Mouse (Mus musculus): ENCODE results near the gene Iqch. TPM values are rescaled to one million over a fixed set of nuclear protein-coding genes. Genes with fewer than 3 reads are reported as not detected.

Gene Iqch
- polyA plus RNA-seq, 1 experiment from 2014 or later = 0.04 TPM

DNA sequence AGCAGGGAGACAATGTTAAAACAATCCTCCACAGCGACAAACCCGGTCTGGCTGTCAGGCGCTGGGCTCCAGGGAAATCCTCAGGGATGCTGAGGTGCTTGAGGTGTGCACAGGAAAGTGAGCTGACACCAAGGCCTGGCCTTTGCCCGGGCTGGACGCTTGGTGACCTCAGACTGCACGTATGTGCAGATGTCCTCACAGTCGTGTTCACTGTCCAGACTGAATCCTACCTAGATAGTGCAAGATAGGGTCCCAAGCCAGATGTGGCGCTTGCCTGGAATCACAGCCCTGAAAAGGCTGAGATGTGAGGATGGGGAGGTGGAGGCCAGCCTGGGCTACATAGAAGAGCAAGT lies 202.9 kb downstream of the Iqch start:
- Histone ChIP-seq H3K36me3 (no peaks in the 10 kb centered on the region), H3K27me3 (no peaks in the 10 kb centered on the region), H3K9ac (peak overlapping the region; percentile 77), H3K27ac (peak overlapping the region; percentile 93), H3K9me3 (replicated peaks) (no peaks in the 10 kb centered on the region), H3K4me1 (replicated peaks) (peaks cover 18% of the 10 kb centered on the region), H3K4me3 (peak overlapping the region; percentile 68), H3K4me2 (peak overlapping the region; percentile 89)
- 3% methylated on average over 8 of the region's 8 CpGs for WGBS
- 0 out of 2 replicates have a peak, but pooled peaks have one; percentile 3 for ATAC-seq (replicated peaks; ENCODE audit: insufficient number of reproducible peaks, insufficient read depth, low FRiP score, low read depth)

- Histone ChIP-seq H3K9me3 (replicated peaks) (no peaks in the 10 kb centered on the region), H3K9ac (peak within 1 kb of the TSS; percentile 77), H3K27ac (peak within 1 kb of the TSS; percentile 93), H3K4me2 (peak within 1 kb of the TSS; percentile 89), H3K4me1 (replicated peaks) (peaks cover 18% of the 10 kb centered on the region), H3K27me3 (no peaks in the 10 kb centered on the region), H3K4me3 (peak within 1 kb of the TSS; percentile 68), H3K36me3 (no peaks in the 10 kb centered on the region)
- peak; percentile 99 for ATAC-seq (replicated peaks; ENCODE audit: insufficient number of reproducible peaks, insufficient read depth, low FRiP score, low read depth)
- WGBS = under 1% methylated on average over 74 of the region's 74 CpGs
Measured at GRCm38 (mm10) chr9:63398611-63399462, 203.5 kb downstream of the Iqch start, which contains the start of gene 2300009A05Rik. TSS of gene 2300009A05Rik (minus strand) at chr9:63399246.

GRCm38 (mm10) chr9:63395612-63396011 lies 206.7 kb downstream of the Iqch start:
- no peaks in the 10 kb centered on the region for H3K27me3 ChIP-seq
- H3K9me3 ChIP-seq (replicated peaks) = no peaks in the 10 kb centered on the region
- ATAC-seq (replicated peaks; ENCODE audit: insufficient number of reproducible peaks, insufficient read depth, low FRiP score, low read depth) = no peak
- no peaks in the 10 kb centered on the region for H3K36me3 ChIP-seq
- no peak overlapping the region for H3K4me3 ChIP-seq
- peaks cover 18% of the 10 kb centered on the region for H3K4me1 ChIP-seq (replicated peaks)
- WGBS = 62% methylated on average over 7 of the region's 7 CpGs
- no peak overlapping the region for H3K27ac ChIP-seq
- H3K4me2 ChIP-seq = no peak overlapping the region
- H3K9ac ChIP-seq = no peak overlapping the region

GRCm38 (mm10) chr9:63391307-63391706 lies 211.0 kb downstream of the Iqch start:
- Histone ChIP-seq H3K27me3 (no peaks in the 10 kb centered on the region), H3K4me3 (no peak overlapping the region), H3K4me1 (replicated peaks) (peaks cover 6% of the 10 kb centered on the region), H3K36me3 (no peaks in the 10 kb centered on the region), H3K27ac (no peak overlapping the region), H3K9ac (no peak overlapping the region), H3K4me2 (no peak overlapping the region), H3K9me3 (replicated peaks) (no peaks in the 10 kb centered on the region)
- WGBS = 65% methylated on average over 2 of the region's 2 CpGs
- ATAC-seq (replicated peaks; ENCODE audit: insufficient number of reproducible peaks, insufficient read depth, low FRiP score, low read depth) = no peak

GRCm38 (mm10) chr9:63382761-63383160 lies 219.5 kb downstream of the Iqch start:
- H3K9ac ChIP-seq = no peak overlapping the region
- H3K4me2 ChIP-seq = no peak overlapping the region
- peaks cover 5% of the 10 kb centered on the region for H3K4me1 ChIP-seq (replicated peaks)
- no peaks in the 10 kb centered on the region for H3K36me3 ChIP-seq
- H3K27me3 ChIP-seq = no peaks in the 10 kb centered on the region
- 88% methylated on average over 4 of the region's 4 CpGs for WGBS
- no peak overlapping the region for H3K27ac ChIP-seq
- no peaks in the 10 kb centered on the region for H3K9me3 ChIP-seq (replicated peaks)
- H3K4me3 ChIP-seq = no peak overlapping the region
- no peak for ATAC-seq (replicated peaks; ENCODE audit: insufficient number of reproducible peaks, insufficient read depth, low FRiP score, low read depth)

GRCm38 (mm10) chr9:63380326-63380725 lies 222.0 kb downstream of the Iqch start:
- no peak overlapping the region for H3K9ac ChIP-seq
- no peak for ATAC-seq (replicated peaks; ENCODE audit: insufficient number of reproducible peaks, insufficient read depth, low FRiP score, low read depth)
- WGBS = 82% methylated on average over 3 of the region's 3 CpGs

DNA sequence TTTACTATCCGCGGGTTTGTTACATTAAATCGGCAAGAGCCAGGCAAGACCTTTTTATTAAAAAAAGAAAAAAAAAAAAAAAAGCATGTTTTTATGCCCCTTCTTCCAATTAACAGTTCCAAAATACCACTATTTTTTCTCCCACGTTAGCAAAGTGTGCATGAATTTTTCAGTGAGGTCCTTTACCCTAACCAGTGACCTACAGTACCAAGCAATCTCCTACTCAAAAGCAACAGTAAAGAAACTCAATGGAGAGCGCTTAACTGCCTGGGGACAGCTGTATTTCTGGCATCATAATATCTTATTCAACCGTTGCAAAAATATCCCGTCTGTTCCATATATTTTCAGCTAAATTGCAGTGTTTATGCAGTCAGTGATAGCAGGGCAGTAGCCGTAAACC lies 224.1 kb downstream of the Iqch start:
- peak overlapping the region; percentile 87 for H3K4me2 ChIP-seq
- WGBS = 17% methylated on average over 8 of the region's 8 CpGs
- H3K36me3 ChIP-seq = 0 out of 2 replicates have a peak, but pooled peaks cover 3% of the 10 kb centered on the region
- peak overlapping the region; percentile 66 for H3K4me3 ChIP-seq
- H3K27ac ChIP-seq = peak overlapping the region; percentile 86
- no peaks in the 10 kb centered on the region for H3K27me3 ChIP-seq
- H3K9ac ChIP-seq = peak overlapping the region; percentile 75
- H3K4me1 ChIP-seq (replicated peaks) = peaks cover 39% of the 10 kb centered on the region
- H3K9me3 ChIP-seq (replicated peaks) = no peaks in the 10 kb centered on the region
- ATAC-seq (replicated peaks; ENCODE audit: insufficient number of reproducible peaks, insufficient read depth, low FRiP score, low read depth) = no peak

More at GRCm38 (mm10) chr9:63380326-63380725, 222.0 kb downstream of the Iqch start:
- Histone ChIP-seq H3K9me3 (replicated peaks) (no peaks in the 10 kb centered on the region), H3K27me3 (no peaks in the 10 kb centered on the region), H3K4me1 (replicated peaks) (peaks cover 19% of the 10 kb centered on the region), H3K4me3 (no peak overlapping the region), H3K36me3 (no peaks in the 10 kb centered on the region), H3K27ac (no peak overlapping the region), H3K4me2 (no peak overlapping the region)

DNA sequence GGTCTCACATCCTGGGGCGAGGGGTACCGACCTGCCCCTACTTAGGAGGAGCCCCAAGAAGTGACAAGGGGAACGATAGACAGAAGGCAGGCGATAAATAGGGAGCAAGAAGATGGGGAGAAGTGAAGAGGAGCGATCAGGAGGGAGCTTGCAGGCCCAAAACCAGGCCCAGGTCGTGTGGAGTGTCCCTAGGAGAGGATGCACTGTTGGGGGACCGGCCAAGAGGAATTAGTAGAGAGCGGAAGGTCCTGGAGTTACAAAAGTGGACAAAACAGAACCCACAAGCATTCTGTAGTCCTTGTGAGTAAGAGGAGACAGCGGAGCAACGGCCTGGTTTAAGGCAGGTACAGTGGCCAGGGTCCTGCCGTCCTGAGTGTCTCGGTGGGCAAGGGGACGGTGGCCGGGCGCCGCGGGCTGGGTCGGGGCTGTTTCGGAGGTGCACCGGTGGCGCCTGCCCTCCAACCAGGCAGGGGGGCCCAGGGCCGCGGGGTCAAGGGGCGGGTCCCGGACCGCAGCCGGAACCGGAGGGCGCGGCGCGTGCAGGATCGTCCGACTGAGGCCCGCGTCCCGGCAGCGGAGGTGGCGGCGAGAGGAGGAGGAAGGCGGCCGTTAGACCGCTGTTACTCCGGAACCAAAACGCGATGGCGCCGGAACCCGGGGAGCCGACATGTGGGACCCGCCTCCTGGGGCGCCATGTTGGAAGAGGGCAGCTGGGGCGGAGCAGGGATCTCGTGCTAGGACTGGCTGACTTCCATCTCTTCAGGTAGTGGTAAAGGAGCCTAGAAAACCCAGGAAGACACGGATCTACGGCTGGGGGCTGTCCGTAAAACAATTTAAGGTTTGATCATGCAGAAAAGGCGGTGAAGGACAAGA lies 224.8 kb downstream of the Iqch start, which contains the start of gene Map2k5:
Map2k5 (minus strand) TSS at position 633 of the 873 bp plus-strand sequence.
- H3K27me3 ChIP-seq = no peaks in the 10 kb centered on the region
- H3K27ac ChIP-seq = peak within 1 kb of the TSS; percentile 86
- H3K4me1 ChIP-seq (replicated peaks) = peaks cover 44% of the 10 kb centered on the region
- H3K4me3 ChIP-seq = peak within 1 kb of the TSS; percentile 66
- peak within 1 kb of the TSS; percentile 87 for H3K4me2 ChIP-seq
- 0 out of 2 replicates have a peak, but pooled peaks cover 3% of the 10 kb centered on the region for H3K36me3 ChIP-seq
- H3K9me3 ChIP-seq (replicated peaks) = no peaks in the 10 kb centered on the region
- peak within 1 kb of the TSS; percentile 75 for H3K9ac ChIP-seq
- ATAC-seq (replicated peaks; ENCODE audit: insufficient number of reproducible peaks, insufficient read depth, low FRiP score, low read depth) = peak; percentile 90
- whole genome bisulfite sequencing = 2% methylated on average over 58 of the region's 58 CpGs

- H3K27ac ChIP-seq = peak overlapping the region; percentile 27; the same call in 1 of the 2 replicates
Measured at GRCm38 (mm10) chr9:63373315-63373714, 229.0 kb downstream of the Iqch start.

DNA sequence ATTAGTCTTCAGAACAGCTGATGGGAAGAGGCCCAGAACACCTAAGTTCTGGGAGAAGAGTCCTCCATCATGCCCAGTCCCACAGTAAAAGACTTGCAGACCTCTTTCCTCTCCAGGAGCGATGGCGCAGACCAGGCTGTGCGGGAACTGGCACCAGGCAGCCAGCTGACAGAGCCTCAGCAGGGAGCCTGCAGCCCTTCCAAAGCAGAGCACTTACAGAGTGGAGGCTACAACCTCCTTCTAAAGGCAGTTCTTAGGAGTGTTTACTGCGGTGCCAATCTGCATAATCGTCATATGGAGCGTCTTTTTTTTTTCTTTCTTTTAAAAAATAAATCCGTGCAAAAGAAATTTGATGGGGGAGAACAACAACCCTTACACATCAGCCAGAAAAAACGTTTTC lies 229.8 kb downstream of the Iqch start:
- H3K36me3 ChIP-seq = peaks cover 8% of the 10 kb centered on the region; the same call in 1 of the 2 replicates
- no peak overlapping the region; the same call in 1 of the 2 replicates for H3K9ac ChIP-seq
- 58% methylated on average over 8 of the region's 8 CpGs for WGBS
- H3K4me2 ChIP-seq = no peak overlapping the region
- no peak for ATAC-seq (replicated peaks; ENCODE audit: insufficient number of reproducible peaks, insufficient read depth, low FRiP score, low read depth)
- no peaks in the 10 kb centered on the region for H3K27me3 ChIP-seq
- peaks cover 55% of the 10 kb centered on the region for H3K4me1 ChIP-seq (replicated peaks)
- H3K27ac ChIP-seq = no peak overlapping the region
- no peak overlapping the region for H3K4me3 ChIP-seq
- H3K9me3 ChIP-seq (replicated peaks) = no peaks in the 10 kb centered on the region

More at GRCm38 (mm10) chr9:63373315-63373714, 229.0 kb downstream of the Iqch start:
- ATAC-seq (replicated peaks; ENCODE audit: insufficient number of reproducible peaks, insufficient read depth, low FRiP score, low read depth) = no peak
- H3K27me3 ChIP-seq = no peaks in the 10 kb centered on the region
- H3K9ac ChIP-seq = no peak overlapping the region
- H3K4me1 ChIP-seq (replicated peaks) = peaks cover 56% of the 10 kb centered on the region
- WGBS = 25% methylated on average over 2 of the region's 2 CpGs
- H3K36me3 ChIP-seq = peaks cover 8% of the 10 kb centered on the region; the same call in 1 of the 2 replicates
- no peaks in the 10 kb centered on the region for H3K9me3 ChIP-seq (replicated peaks)
- no peak overlapping the region for H3K4me3 ChIP-seq
- H3K4me2 ChIP-seq = no peak overlapping the region

All from heart, embryonic 15.5 days (tissue).